Mouse (Mus musculus) intestine, embryonic 15.5 days (tissue): ENCODE results near the gene 6430531B16Rik. TPM values are rescaled to one million over a fixed set of nuclear protein-coding genes. Genes with fewer than 3 reads are reported as not detected.

Experiments used
- ATAC-seq: fragments of 200-750 bp; cut with Nextera tagmentation; 2 replicates; pipeline ENCODE4 v1.8.0; 2017; ENCODE audit warnings: moderate TSS enrichment, moderate library complexity
- H3K27ac ChIP-seq: fragments of 300-500 bp; sonication (generic); 2 replicates; pipeline ENCODE4 v1.5.1; 2015; ENCODE audit warnings: mild to moderate bottlenecking, inconsistent platforms
- H3K27me3 ChIP-seq: fragments of 300-500 bp; sonication (generic); replicated peaks from 2 replicates; pipeline ENCODE4 v1.6.1; 2015; ENCODE audit warnings: inconsistent platforms
- H3K36me3 ChIP-seq: fragments of 300-500 bp; sonication (generic); 2 replicates; pipeline ENCODE4 v1.6.1; 2015; ENCODE audit warnings: inconsistent platforms
- H3K4me1 ChIP-seq: fragments of 300-500 bp; sonication (generic); replicated peaks from 2 replicates; pipeline ENCODE4 v1.6.1; 2015; ENCODE audit warnings: inconsistent platforms
- H3K4me2 ChIP-seq: fragments of 300-500 bp; sonication (generic); replicated peaks from 2 replicates; pipeline ENCODE4 v1.6.1; 2015; ENCODE audit warnings: mild to moderate bottlenecking, inconsistent platforms
- H3K4me3 ChIP-seq: fragments of 300-500 bp; sonication (generic); replicated peaks from 2 replicates; pipeline ENCODE4 v1.5.1; 2015; ENCODE audit warnings: inconsistent platforms
- H3K9ac ChIP-seq: fragments of 300-500 bp; sonication (generic); 2 replicates; pipeline ENCODE4 v1.6.1; 2015; ENCODE audit warnings: inconsistent platforms
- H3K9me3 ChIP-seq: fragments of 300-500 bp; sonication (generic); 2 replicates; pipeline ENCODE4 v1.6.1; 2016; ENCODE audit warnings: inconsistent platforms
- WGBS: fragments of 180-500 bp; shearing (Covaris S2); methylation state at CpG from one replicate; pipeline ENCODE4 v1.1.7; 2015; 5-methylcytosine and 5-hydroxymethylcytosine counted together
- polyA plus RNA-seq: library from polyadenylated mRNA; unstranded; fragments of >200 nt; fragmentation: Nextera tagmentation; extraction: Ambion mirVana; gene quantifications from 2 replicates; pipeline ENCODE4 v1.2.1, GENCODE M21; 2015

6430531B16Rik gene
- polyA plus RNA-seq, 1 experiment from 2014 or later: 0.15 TPM

GRCm38 (mm10) chr7:139988272-139988671, 9.7 kb upstream of the 6430531B16Rik start:
- Histone ChIP-seq H3K4me2 (no peak overlapping the region), H3K4me3 (no peak overlapping the region), H3K4me1 (no peaks in the 10 kb centered on the region), H3K36me3 (no peaks in the 10 kb centered on the region), H3K27me3 (no peaks in the 10 kb centered on the region), H3K9ac (no peak overlapping the region), H3K9me3 (no peaks in the 10 kb centered on the region), H3K27ac (no peak overlapping the region)
- WGBS: 90% methylated on average over 9 of the region's 9 CpGs
- no peak for ATAC-seq

- H3K27ac ChIP-seq: no peak overlapping the region
- H3K4me3 ChIP-seq: no peak overlapping the region
- H3K9me3 ChIP-seq: no peaks in the 10 kb centered on the region
- no peak overlapping the region for H3K9ac ChIP-seq
- WGBS: 89% methylated on average over 11 of the region's 11 CpGs
- no peaks in the 10 kb centered on the region for H3K27me3 ChIP-seq
- H3K4me1 ChIP-seq: no peaks in the 10 kb centered on the region
- no peak for ATAC-seq
- no peak overlapping the region for H3K4me2 ChIP-seq
- H3K36me3 ChIP-seq: no peaks in the 10 kb centered on the region
Measured at GRCm38 (mm10) chr7:139984505-139984904, 6.0 kb upstream of the 6430531B16Rik start.

GRCm38 (mm10) chr7:139982058-139982457, 3.5 kb upstream of the 6430531B16Rik start:
- Histone ChIP-seq H3K9ac (no peak overlapping the region), H3K4me3 (no peak overlapping the region), H3K4me1 (peaks cover 8% of the 10 kb centered on the region), H3K27ac (no peak overlapping the region), H3K36me3 (no peaks in the 10 kb centered on the region), H3K4me2 (no peak overlapping the region), H3K9me3 (no peaks in the 10 kb centered on the region), H3K27me3 (no peaks in the 10 kb centered on the region)
- 86% methylated on average over 11 of the region's 11 CpGs for WGBS
- ATAC-seq: no peak

GRCm38 (mm10) chr7:139980778-139981177, 2.2 kb upstream of the 6430531B16Rik start:
- Histone ChIP-seq H3K27me3 (no peaks in the 10 kb centered on the region), H3K4me2 (no peak overlapping the region), H3K9me3 (no peaks in the 10 kb centered on the region), H3K9ac (no peak overlapping the region), H3K4me1 (peaks cover 8% of the 10 kb centered on the region), H3K27ac (no peak overlapping the region), H3K36me3 (no peaks in the 10 kb centered on the region), H3K4me3 (no peak overlapping the region)
- ATAC-seq: no peak
- WGBS: 57% methylated on average over 3 of the region's 3 CpGs

GRCm38 (mm10) chr7:139979011-139979719, 610 bp upstream of the 6430531B16Rik start:
- 38% methylated on average over 13 of the region's 13 CpGs for WGBS
- H3K9me3 ChIP-seq: no peaks in the 10 kb centered on the region
- H3K9ac ChIP-seq: 0 out of 2 replicates have a peak overlapping the region, but pooled peaks have one; percentile 11
- no peaks in the 10 kb centered on the region for H3K27me3 ChIP-seq
- peak overlapping the region; percentile 56 for H3K4me3 ChIP-seq
- H3K27ac ChIP-seq: no peak overlapping the region
- H3K4me1 ChIP-seq: peaks cover 8% of the 10 kb centered on the region
- peak; percentile 75 for ATAC-seq
- H3K4me2 ChIP-seq: peak overlapping the region; percentile 93
- no peaks in the 10 kb centered on the region for H3K36me3 ChIP-seq

- H3K4me2 ChIP-seq: no peak overlapping the region
- no peak for ATAC-seq
- WGBS: 45% methylated on average over 5 of the region's 5 CpGs
- H3K9me3 ChIP-seq: no peaks in the 10 kb centered on the region
- H3K36me3 ChIP-seq: no peaks in the 10 kb centered on the region
- H3K27me3 ChIP-seq: no peaks in the 10 kb centered on the region
- no peak overlapping the region for H3K27ac ChIP-seq
- peaks cover 8% of the 10 kb centered on the region for H3K4me1 ChIP-seq
- H3K4me3 ChIP-seq: no peak overlapping the region
- H3K9ac ChIP-seq: no peak overlapping the region
Measured at GRCm38 (mm10) chr7:139975471-139975870, 3.1 kb downstream of the 6430531B16Rik start.

GRCm38 (mm10) chr7:139974307-139974706, 4.2 kb downstream of the 6430531B16Rik start:
- no peak overlapping the region for H3K27ac ChIP-seq
- H3K4me1 ChIP-seq: peaks cover 8% of the 10 kb centered on the region
- H3K4me2 ChIP-seq: no peak overlapping the region
- no peak overlapping the region for H3K9ac ChIP-seq
- 84% methylated on average over 10 of the region's 10 CpGs for WGBS
- no peaks in the 10 kb centered on the region for H3K27me3 ChIP-seq
- no peaks in the 10 kb centered on the region for H3K9me3 ChIP-seq
- no peak overlapping the region for H3K4me3 ChIP-seq
- no peaks in the 10 kb centered on the region for H3K36me3 ChIP-seq
- no peak for ATAC-seq

GRCm38 (mm10) chr7:139972923-139973331, 5.6 kb downstream of the 6430531B16Rik start:
- Histone ChIP-seq H3K36me3 (no peaks in the 10 kb centered on the region), H3K4me3 (no peak overlapping the region), H3K9ac (no peak overlapping the region), H3K27ac (no peak overlapping the region), H3K9me3 (no peaks in the 10 kb centered on the region), H3K4me1 (no peaks in the 10 kb centered on the region), H3K4me2 (no peak overlapping the region), H3K27me3 (no peaks in the 10 kb centered on the region)
- no peak for ATAC-seq

GRCm38 (mm10) chr7:139971436-139971835, 7.1 kb downstream of the 6430531B16Rik start:
- H3K4me3 ChIP-seq: no peak overlapping the region
- WGBS: 67% methylated on average over 6 of the region's 6 CpGs
- no peak overlapping the region for H3K9ac ChIP-seq
- no peaks in the 10 kb centered on the region for H3K9me3 ChIP-seq
- no peak overlapping the region for H3K4me2 ChIP-seq
- H3K27me3 ChIP-seq: 0 out of 2 replicates have a peak, but pooled peaks cover 4% of the 10 kb centered on the region
- no peak for ATAC-seq
- H3K27ac ChIP-seq: no peak overlapping the region
- H3K4me1 ChIP-seq: no peaks in the 10 kb centered on the region
- H3K36me3 ChIP-seq: no peaks in the 10 kb centered on the region

GRCm38 (mm10) chr7:139970979-139971378, 7.6 kb downstream of the 6430531B16Rik start:
- 78% methylated on average over 5 of the region's 5 CpGs for WGBS
- no peaks in the 10 kb centered on the region for H3K36me3 ChIP-seq
- no peak overlapping the region for H3K4me2 ChIP-seq
- H3K4me3 ChIP-seq: no peak overlapping the region
- H3K27ac ChIP-seq: no peak overlapping the region
- H3K9ac ChIP-seq: no peak overlapping the region
- H3K4me1 ChIP-seq: no peaks in the 10 kb centered on the region
- no peaks in the 10 kb centered on the region for H3K9me3 ChIP-seq
- H3K27me3 ChIP-seq: 0 out of 2 replicates have a peak, but pooled peaks cover 4% of the 10 kb centered on the region
- no peak for ATAC-seq

GRCm38 (mm10) chr7:139970216-139970919, 8.2 kb downstream of the 6430531B16Rik start:
- no peak overlapping the region for H3K9ac ChIP-seq
- no peak overlapping the region for H3K4me2 ChIP-seq
- 0 out of 2 replicates have a peak, but pooled peaks cover 4% of the 10 kb centered on the region for H3K27me3 ChIP-seq
- no peak for ATAC-seq
- H3K27ac ChIP-seq: no peak overlapping the region
- no peaks in the 10 kb centered on the region for H3K4me1 ChIP-seq
- no peak overlapping the region for H3K4me3 ChIP-seq
- WGBS: 82% methylated on average over 10 of the region's 10 CpGs
- no peaks in the 10 kb centered on the region for H3K9me3 ChIP-seq
- no peaks in the 10 kb centered on the region for H3K36me3 ChIP-seq

- Histone ChIP-seq H3K27me3 (0 out of 2 replicates have a peak, but pooled peaks cover 4% of the 10 kb centered on the region), H3K4me3 (no peak overlapping the region), H3K36me3 (no peaks in the 10 kb centered on the region), H3K4me1 (no peaks in the 10 kb centered on the region), H3K27ac (no peak overlapping the region), H3K9me3 (no peaks in the 10 kb centered on the region), H3K9ac (no peak overlapping the region), H3K4me2 (no peak overlapping the region)
- 46% methylated on average over 9 of the region's 10 CpGs for WGBS
- no peak for ATAC-seq
Measured at GRCm38 (mm10) chr7:139969348-139970130, 9.0 kb downstream of the 6430531B16Rik start.
